Mouse (Mus musculus) common myeloid progenitor, adult 5-6 weeks (primary cell): ENCODE measurements around the gene Hmgcs1. TPM values are rescaled to one million over a fixed set of nuclear protein-coding genes. Genes with fewer than 3 reads are reported as not detected.

Experiments used
- ATAC-seq: replicated peaks from 2 replicates; pipeline ENCODE4 v1.8.0; 2016; ENCODE audit warnings: low read depth, mild to moderate bottlenecking, moderate TSS enrichment, inconsistent platforms; ENCODE audit not compliant: poor library complexity, severe bottlenecking
- total RNA-seq: library from RNA; stranded (forward); fragments of 200-1000, 187-1606 nt; gene quantifications from 2 replicates; pipeline ENCODE4 v1.2.3, GENCODE M21; 2017

Hmgcs1 gene
- total RNA-seq, 1 experiment from 2014 or later = 32.2 TPM

GRCm38 (mm10) chr13:119698436-119698835 lies 8.3 kb downstream of the Hmgcs1 start:
- no peak for ATAC-seq

- no peak for ATAC-seq
These were observed 14.1 kb downstream of the Hmgcs1 start for GRCm38 (mm10) chr13:119704280-119704679.

GRCm38 (mm10) chr13:119706278-119706880 lies 16.2 kb downstream of the Hmgcs1 start:
- ATAC-seq = peak; percentile 70

DNA sequence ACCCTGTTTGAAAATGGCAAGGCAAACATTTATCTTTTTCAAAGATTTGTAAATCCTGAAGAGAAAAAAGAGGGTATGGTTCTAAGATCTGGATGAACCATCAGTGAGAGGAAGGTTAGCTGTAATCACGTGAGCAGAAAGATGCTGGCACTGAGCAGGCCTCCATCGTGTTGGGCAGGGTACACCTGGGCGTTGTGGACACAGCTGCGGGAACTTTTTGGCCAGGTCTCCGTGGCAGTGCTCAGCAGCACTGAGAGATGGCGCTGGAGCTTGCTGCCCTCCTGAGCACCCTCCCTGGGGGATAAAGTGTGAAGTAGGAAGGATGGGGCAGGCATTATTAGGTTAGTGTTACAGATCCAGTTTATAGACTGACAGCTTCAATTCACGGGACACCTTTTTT lies 16.8 kb downstream of the Hmgcs1 start:
- ATAC-seq = no peak

GRCm38 (mm10) chr13:119707906-119708305 lies 17.7 kb downstream of the Hmgcs1 start:
- no peak for ATAC-seq

GRCm38 (mm10) chr13:119708941-119709340 lies 18.8 kb downstream of the Hmgcs1 start:
- no peak for ATAC-seq

GRCm38 (mm10) chr13:119709388-119710267 lies 19.4 kb downstream of the Hmgcs1 start:
- ATAC-seq = no peak

GRCm38 (mm10) chr13:119710268-119710610 lies 20.1 kb downstream of the Hmgcs1 start:
- ATAC-seq = no peak

- ATAC-seq = no peak
These were observed 22.3 kb downstream of the Hmgcs1 start for GRCm38 (mm10) chr13:119712463-119712862.

GRCm38 (mm10) chr13:119713107-119713787 lies 23.1 kb downstream of the Hmgcs1 start:
- peak; percentile 88 for ATAC-seq

DNA sequence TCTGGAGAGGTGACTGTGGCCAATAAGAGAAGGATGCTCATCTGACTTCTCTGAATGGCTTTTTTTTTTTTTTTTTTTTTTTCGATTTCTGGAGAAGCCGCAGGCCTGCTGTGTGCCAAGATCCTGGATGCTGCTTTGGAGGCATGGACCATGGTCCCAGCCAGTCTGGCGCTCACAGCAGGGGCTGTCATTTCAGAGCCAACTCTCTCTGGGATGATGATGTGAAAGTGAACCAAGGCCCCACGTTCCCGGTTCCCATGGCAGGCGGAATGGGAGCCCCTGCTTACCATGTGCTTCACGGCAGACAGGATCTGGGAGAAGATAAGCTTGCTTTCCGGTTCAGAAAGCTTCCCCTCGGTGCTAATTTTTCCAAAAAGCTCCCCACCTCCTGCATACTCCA lies 23.6 kb downstream of the Hmgcs1 start:
- no peak for ATAC-seq

- no peak for ATAC-seq
These were observed 25.9 kb downstream of the Hmgcs1 start for GRCm38 (mm10) chr13:119716105-119716504.

DNA sequence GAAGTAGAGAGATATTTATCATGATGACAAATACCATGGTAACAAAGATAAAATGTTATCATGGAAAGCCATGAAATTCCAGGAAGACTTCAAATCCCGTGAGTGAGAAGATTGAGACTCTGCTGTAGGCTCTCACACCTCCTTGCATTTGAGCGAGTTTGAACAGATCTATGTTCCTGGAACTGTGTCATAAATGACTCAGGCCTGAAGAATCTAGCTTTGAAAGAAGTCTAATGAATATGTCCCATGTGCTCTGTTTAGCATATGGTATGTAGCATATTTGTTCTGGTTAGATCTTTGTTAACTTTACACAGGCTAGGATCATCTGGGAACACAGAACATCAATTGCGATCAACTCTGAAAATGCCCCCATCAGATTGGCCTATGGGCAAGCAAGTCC lies 32.3 kb downstream of the Hmgcs1 start:
- no peak for ATAC-seq

DNA sequence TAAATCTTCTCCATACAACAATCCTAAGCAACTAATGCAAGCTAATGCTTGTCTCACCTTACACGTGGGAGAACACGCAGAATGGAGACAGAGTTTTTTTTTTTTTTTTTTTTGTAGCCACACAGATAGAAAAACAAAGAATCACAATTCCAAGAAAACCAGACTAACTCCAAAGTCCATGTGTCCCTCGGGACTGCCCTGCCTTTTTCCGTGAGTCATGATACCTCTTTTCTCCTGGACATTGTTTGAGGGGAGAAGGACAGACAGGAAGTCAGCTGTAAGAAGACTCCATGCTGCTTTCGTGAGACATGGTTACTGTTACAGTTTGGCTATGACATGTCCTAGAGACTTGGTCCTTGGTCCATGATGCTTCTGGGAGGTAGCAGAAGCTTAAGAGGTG lies 33.2 kb downstream of the Hmgcs1 start:
- ATAC-seq = no peak

DNA sequence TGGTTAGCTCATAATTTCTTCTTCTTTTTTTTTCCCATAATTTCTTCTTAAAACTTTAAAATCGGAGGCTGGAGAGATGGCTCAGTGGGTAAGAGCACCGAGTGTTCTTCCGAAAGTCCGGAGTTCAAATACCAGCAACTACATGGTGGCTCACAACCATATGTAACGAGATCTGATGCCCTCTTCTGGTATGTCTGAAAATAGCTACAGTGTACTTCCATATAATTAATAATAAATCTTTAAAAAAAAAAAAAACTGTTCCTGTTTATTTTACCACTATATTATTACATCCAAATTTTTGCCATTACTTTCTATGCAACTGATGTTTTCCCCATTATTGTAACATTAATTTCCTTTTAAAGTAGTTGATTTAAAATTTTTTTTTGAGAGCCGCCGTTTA lies 34.4 kb downstream of the Hmgcs1 start:
- no peak for ATAC-seq

- ATAC-seq = no peak
These were observed 37.6 kb downstream of the Hmgcs1 start for GRCm38 (mm10) chr13:119727608-119728387.

- no peak for ATAC-seq
These were observed 39.2 kb downstream of the Hmgcs1 start for GRCm38 (mm10) chr13:119729406-119729805.

DNA sequence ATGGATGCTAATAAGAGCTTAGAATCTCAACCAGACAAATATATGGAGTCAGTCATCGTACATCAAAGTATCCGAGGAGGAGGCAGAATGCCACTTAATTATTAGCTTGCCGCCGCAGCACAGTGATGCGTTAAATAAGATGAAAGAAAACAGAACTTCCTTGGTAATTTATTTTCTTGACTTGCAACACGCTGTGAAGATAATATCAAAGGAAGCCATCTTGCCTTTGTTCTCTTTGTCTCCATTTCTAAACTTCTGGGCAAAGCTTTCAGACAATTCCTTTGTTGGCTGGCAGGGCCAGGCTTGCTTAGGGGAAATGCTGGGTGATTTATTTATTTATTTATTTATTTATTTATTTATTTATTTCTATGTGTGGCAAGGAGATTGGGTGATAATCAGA lies 41.3 kb downstream of the Hmgcs1 start:
- ATAC-seq = no peak

GRCm38 (mm10) chr13:119741390-119742237 lies 51.4 kb downstream of the Hmgcs1 start:
- ATAC-seq = no peak
